Mouse (Mus musculus) hindbrain, embryonic 16.5 days (tissue): ENCODE measurements around the gene Mrpl57. TPM values are rescaled to one million over a fixed set of nuclear protein-coding genes. Genes with fewer than 3 reads are reported as not detected.

Source experiments
- microRNA-seq: library from miRNA; unstranded; fragments of <30 nt; microRNA quantifications from one replicate; pipeline ENCODE4, GENCODE M21; 2017
- polyA plus RNA-seq: library from polyadenylated mRNA; unstranded; fragments of >200 nt; fragmentation: Nextera tagmentation; extraction: Ambion mirVana; gene quantifications from 2 replicates; pipeline ENCODE4 v1.2.1, GENCODE M21; 2015

Mrpl57 gene
- polyA plus RNA-seq, 1 experiment from 2014 or later = 162 TPM

Small RNA genes within 50 kb of the gene (microRNA-seq; reads per million reads assigned to microRNA genes)
- not detected for gene Mir3077

Other genes starting within 250 kb of the Mrpl57 start
- 9.8 and 11.0 TPM in 2 replicates for gene Xpo4, start 160.8 kb upstream of the Mrpl57 start, polyA plus RNA-seq
- gene Gm49361, start 80.1 kb upstream of the Mrpl57 start, polyA plus RNA-seq = not detected in 2 replicates
- gene Lats2, start 67.8 kb upstream of the Mrpl57 start, polyA plus RNA-seq = 5.9 and 7.8 TPM in 2 replicates
- 26.7 and 32.5 TPM in 2 replicates for gene Sap18, start 28.1 kb upstream of the Mrpl57 start, polyA plus RNA-seq
- gene Ska3, start within 50 bp of the Mrpl57 start, polyA plus RNA-seq = 8.0 and 8.7 TPM in 2 replicates
- gene Zdhhc20, start 64.0 kb downstream of the Mrpl57 start, polyA plus RNA-seq = 33.8 and 36.1 TPM in 2 replicates
- gene Micu2, start 173.0 kb downstream of the Mrpl57 start, polyA plus RNA-seq = 70.4 and 78.7 TPM in 2 replicates
- 25.8 and 31.8 TPM in 2 replicates for gene Fgf9, start 244.3 kb downstream of the Mrpl57 start, polyA plus RNA-seq